Mouse (Mus musculus): Measurements from ENCODE around the gene Ankrd34a. TPM values are rescaled to one million over a fixed set of nuclear protein-coding genes. Genes with fewer than 3 reads are reported as not detected.

The Ankrd34a gene
- polyA plus RNA-seq, 1 experiment from 2014 or later, result 2.2 TPM

DNA sequence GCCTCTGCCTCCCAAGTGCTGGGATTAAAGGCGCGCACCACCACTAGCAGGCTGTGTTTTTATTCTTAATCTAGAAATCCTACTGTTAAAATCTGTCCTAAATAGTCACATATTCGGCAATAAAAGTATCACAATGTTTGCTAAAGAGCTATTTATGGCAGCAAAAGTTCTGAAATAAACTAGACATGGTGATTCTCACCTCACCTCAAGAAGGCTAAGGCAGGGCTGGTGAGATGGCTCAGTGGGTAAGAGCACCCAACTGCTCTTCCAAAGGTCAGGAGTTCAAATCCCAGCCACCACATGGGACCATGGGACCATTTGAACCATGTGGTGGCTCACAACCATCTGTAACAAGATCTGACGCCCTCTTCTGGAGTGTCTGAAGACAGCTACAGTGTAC lies 5.8 kb upstream of the Ankrd34a start:
- H3K9ac ChIP-seq, result no peak overlapping the region
- H3K9me3 ChIP-seq, result no peaks in the 10 kb centered on the region
- H3K36me3 ChIP-seq, result no peaks in the 10 kb centered on the region
- peaks cover 9% of the 10 kb centered on the region for H3K27me3 ChIP-seq
- ATAC-seq (ENCODE audit: borderline replicate concordance, extremely low read depth, low FRiP score, low TSS enrichment), result no peak
- H3K4me3 ChIP-seq, result no peak overlapping the region
- no peak overlapping the region for H3K27ac ChIP-seq
- 79% methylated on average over 4 of the region's 4 CpGs for WGBS
- H3K4me2 ChIP-seq, result no peak overlapping the region
- peaks cover 15% of the 10 kb centered on the region for H3K4me1 ChIP-seq

DNA sequence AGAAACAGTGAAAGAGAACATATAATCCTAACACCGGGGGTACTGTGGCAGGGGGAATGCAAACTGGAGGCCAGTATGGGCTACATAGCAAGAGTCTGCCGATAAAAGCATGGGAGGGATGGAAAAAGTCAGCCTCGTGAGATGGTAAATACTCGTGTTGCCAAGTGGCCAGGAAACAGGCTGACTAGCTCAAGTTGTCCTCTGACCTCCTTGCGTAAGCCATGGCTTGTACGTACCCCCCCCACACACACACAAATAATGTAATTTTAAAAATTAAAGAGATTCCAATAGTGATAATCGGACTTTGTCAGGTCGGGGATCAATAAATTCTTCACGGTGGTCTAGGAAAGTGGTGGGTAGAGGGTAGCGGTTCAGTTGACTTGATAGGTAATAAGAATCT lies 3.1 kb upstream of the Ankrd34a start:
- ATAC-seq (ENCODE audit: borderline replicate concordance, extremely low read depth, low FRiP score, low TSS enrichment), result no peak
- no peaks in the 10 kb centered on the region for H3K9me3 ChIP-seq
- peak overlapping the region; percentile 66 for H3K4me2 ChIP-seq
- H3K27me3 ChIP-seq, result peaks cover 34% of the 10 kb centered on the region
- no peaks in the 10 kb centered on the region for H3K36me3 ChIP-seq
- H3K27ac ChIP-seq, result peak overlapping the region; percentile 83; the same call in 1 of the 2 replicates
- peaks cover 40% of the 10 kb centered on the region for H3K4me1 ChIP-seq
- H3K4me3 ChIP-seq, result peak overlapping the region; percentile 70
- H3K9ac ChIP-seq, result peak overlapping the region; percentile 71
- 0% methylated on average over 10 of the region's 10 CpGs for WGBS

DNA sequence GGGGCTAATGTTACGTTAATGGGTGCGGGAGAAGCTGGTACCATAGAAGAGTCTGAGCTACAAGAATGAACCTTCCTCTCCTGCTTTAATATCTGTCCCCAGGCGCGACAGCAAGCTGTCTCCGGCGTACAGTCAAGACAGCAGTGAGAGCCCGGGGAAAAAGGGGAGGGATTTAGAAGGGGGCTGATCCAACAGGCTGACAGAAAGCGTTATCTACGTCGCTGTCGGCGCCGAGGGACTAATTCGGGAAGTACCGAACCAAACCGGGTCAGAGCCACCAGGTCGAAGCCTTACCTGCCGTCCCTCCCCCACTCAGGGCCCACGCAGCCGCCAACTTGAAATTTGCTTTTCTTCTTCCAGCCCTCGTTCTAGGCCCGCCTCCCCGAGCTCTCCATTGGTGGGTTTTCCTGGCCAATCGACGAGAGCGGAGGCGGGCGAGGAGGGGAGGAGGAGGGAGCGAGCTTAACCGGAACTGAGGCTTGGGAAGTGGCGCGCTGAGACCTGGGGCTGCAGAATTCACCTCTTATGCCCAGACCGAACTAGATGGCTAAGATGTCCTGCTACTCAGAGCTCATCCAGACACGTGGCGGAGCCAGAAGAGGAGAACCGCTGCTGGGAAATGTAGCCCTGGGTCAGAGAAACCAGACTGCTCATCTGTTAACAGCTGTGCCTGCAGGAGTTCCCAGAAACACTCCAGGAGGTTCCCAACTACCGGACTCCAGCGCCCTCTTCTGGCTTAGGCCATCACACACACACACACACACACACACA lies 2.5 kb upstream of the Ankrd34a start, which contains the start of gene Polr3gl:
Gene Polr3gl (minus strand): TSS at position 392 of the 771 bp plus-strand sequence.
- H3K9me3 ChIP-seq, result no peaks in the 10 kb centered on the region
- H3K4me1 ChIP-seq, result peaks cover 40% of the 10 kb centered on the region
- ATAC-seq (ENCODE audit: borderline replicate concordance, extremely low read depth, low FRiP score, low TSS enrichment), result peak; percentile 89
- H3K27ac ChIP-seq, result peak within 1 kb of the TSS; percentile 83
- no peaks in the 10 kb centered on the region for H3K36me3 ChIP-seq
- under 1% methylated on average over 38 of the region's 38 CpGs for WGBS
- H3K4me2 ChIP-seq, result peak within 1 kb of the TSS; percentile 66
- peaks cover 39% of the 10 kb centered on the region for H3K27me3 ChIP-seq
- peak within 1 kb of the TSS; percentile 70 for H3K4me3 ChIP-seq
- H3K9ac ChIP-seq, result peak within 1 kb of the TSS; percentile 71

DNA sequence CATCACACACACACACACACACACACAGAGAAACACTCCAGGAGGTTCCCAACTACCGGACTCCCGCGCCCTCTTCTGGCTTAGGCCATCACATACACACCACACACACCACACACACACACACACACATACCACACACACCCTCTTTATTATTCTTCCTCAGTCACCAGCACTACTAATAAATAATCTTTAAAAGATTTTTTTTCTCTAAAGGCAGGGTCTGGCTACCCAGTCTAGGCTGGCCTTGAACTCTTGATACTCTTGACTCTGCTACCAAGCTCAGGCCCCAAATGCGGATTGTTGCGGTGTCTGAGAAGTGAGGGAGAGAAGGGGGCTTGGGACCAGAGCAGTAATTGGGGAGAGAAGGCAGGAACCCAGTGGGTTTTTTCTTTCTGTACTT lies 1.6 kb upstream of the Ankrd34a start:
- WGBS, result 76% methylated on average over 5 of the region's 5 CpGs
- Histone ChIP-seq H3K4me3 (no peak overlapping the region), H3K9ac (no peak overlapping the region), H3K27ac (no peak overlapping the region), H3K27me3 (peaks cover 44% of the 10 kb centered on the region), H3K36me3 (no peaks in the 10 kb centered on the region), H3K4me1 (peaks cover 40% of the 10 kb centered on the region), H3K9me3 (no peaks in the 10 kb centered on the region), H3K4me2 (no peak overlapping the region)
- no peak for ATAC-seq (ENCODE audit: borderline replicate concordance, extremely low read depth, low FRiP score, low TSS enrichment)

DNA sequence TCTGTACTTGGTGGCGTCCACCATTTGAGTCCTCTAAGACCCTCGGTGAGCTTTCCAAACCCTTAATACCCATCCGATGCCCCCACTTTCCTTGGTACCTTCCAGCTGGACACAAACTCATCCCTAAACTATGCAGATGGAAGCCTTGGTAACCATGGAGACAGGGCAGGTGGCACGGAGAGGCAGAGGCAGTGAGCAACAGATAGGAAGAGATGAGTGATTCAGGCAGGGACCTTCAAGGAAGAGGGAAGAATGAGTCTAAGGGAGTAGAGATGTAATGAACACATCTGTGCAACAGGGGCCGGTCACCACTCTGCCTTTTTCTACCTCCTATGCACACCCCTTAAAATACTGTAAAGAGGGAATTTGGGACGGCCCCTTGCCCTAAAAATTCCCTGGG lies 775 bp upstream of the Ankrd34a start:
- Histone ChIP-seq H3K27me3 (peaks cover 44% of the 10 kb centered on the region), H3K36me3 (no peaks in the 10 kb centered on the region), H3K4me3 (peak overlapping the region; percentile 46; the same call in 1 of the 2 replicates), H3K27ac (no peak overlapping the region), H3K4me2 (peak overlapping the region; percentile 96), H3K9me3 (no peaks in the 10 kb centered on the region), H3K4me1 (peaks cover 47% of the 10 kb centered on the region), H3K9ac (no peak overlapping the region)
- ATAC-seq (ENCODE audit: borderline replicate concordance, extremely low read depth, low FRiP score, low TSS enrichment), result no peak
- WGBS, result 25% methylated on average over 6 of the region's 6 CpGs

DNA sequence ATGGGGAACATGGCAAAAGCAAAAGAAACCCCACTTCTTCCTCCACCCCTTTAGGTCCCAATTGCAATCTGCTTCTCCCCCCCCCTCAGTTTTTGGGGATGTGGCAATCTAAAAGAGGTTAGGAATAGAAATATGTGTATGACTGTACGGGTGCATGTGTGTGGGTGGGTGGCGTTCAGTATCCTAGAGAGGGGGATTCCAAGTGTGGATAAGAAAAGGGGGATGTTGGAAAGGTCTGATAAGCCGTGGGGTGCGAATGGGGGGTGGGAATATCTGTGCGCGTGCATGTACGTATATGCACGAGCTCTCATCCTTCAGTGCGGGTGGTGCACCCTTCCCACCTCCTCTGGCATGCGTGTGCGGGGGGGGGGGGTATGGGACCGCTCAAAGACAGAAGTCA lies 419 bp downstream of the Ankrd34a start:
- H3K9me3 ChIP-seq, result no peaks in the 10 kb centered on the region
- peaks cover 48% of the 10 kb centered on the region for H3K4me1 ChIP-seq
- 2% methylated on average over 10 of the region's 12 CpGs for WGBS

DNA sequence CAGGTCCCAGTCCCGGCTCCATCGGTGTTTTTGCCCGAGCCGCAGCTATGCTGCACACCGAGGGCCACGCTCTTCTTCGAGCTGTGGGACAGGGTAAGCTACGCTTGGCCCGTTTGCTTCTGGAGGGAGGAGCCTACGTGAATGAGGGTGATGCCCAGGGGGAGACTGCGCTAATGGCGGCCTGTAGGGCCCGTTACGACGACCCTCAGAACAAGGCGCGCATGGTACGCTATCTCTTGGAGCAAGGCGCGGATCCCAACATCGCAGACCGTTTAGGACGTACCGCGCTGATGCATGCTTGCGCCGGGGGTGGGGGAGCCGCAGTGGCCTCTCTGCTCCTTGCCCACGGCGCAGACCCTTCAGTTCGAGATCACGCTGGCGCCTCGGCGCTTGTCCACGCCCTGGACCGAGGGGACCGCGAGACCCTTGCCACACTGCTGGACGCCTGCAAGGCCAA lies 1.0 kb downstream of the Ankrd34a start:
- peak overlapping the region; percentile 70 for H3K27ac ChIP-seq
- peak overlapping the region; percentile 46 for H3K4me3 ChIP-seq
- no peak for ATAC-seq (ENCODE audit: borderline replicate concordance, extremely low read depth, low FRiP score, low TSS enrichment)
- H3K4me2 ChIP-seq, result peak overlapping the region; percentile 96
- H3K27me3 ChIP-seq, result peaks cover 44% of the 10 kb centered on the region
- H3K9me3 ChIP-seq, result no peaks in the 10 kb centered on the region
- WGBS, result under 1% methylated on average over 40 of the region's 40 CpGs
- H3K4me1 ChIP-seq, result peaks cover 44% of the 10 kb centered on the region
- no peaks in the 10 kb centered on the region for H3K36me3 ChIP-seq
- H3K9ac ChIP-seq, result peak overlapping the region; percentile 50

More for the DNA sequence above, 419 bp downstream of the Ankrd34a start:
- Histone ChIP-seq H3K9ac (peak overlapping the region; percentile 50), H3K27me3 (peaks cover 44% of the 10 kb centered on the region), H3K36me3 (no peaks in the 10 kb centered on the region), H3K4me3 (peak overlapping the region; percentile 46), H3K4me2 (peak overlapping the region; percentile 96), H3K27ac (no peak overlapping the region)
- ATAC-seq (ENCODE audit: borderline replicate concordance, extremely low read depth, low FRiP score, low TSS enrichment), result no peak

DNA sequence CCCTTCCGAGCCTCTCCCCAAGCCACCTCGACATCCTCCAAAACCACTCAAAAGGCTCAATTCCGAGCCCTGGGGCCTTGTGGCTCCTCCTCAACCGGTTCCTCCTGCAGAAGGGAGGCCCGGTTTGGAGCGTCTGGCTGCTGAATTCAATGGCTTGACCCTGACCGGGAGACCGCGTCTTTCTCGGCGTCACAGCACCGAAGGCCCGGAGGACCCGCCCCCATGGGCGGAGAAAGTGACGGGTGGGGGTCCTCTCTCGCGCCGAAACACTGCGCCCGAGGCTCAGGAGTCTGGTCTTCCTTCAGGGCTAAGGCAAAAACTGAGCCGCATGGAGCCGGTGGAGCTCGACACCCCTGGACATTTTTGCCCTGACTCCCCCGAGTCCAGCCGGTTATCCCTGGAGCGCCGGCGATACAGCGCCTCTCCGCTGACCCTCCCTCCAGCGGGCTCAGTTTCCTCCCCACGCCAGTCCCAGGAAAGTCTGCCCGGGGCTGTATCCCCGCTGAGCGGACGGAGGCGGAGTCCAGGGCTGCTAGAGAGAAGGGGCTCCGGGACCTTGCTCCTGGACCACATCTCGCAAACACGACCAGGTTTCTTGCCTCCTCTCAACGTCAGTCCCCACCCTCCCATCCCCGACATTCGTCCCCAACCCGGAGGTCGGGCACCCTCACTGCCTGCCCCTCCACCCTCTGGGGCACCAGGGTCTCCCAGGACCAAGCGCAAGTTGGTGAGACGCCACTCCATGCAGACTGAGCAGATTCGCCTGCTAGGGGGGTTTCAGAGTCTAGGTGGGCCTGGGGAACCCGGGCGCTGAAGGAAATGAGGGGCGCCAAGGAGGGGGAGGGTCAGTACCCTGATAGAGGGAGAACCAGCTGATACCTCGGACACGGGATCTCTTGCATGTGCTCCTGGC lies 2.0 kb downstream of the Ankrd34a start:
- Histone ChIP-seq H3K27ac (peak overlapping the region; percentile 70), H3K9me3 (no peaks in the 10 kb centered on the region), H3K27me3 (peaks cover 44% of the 10 kb centered on the region), H3K9ac (peak overlapping the region; percentile 50), H3K4me2 (peak overlapping the region; percentile 96), H3K4me1 (peaks cover 44% of the 10 kb centered on the region), H3K4me3 (peak overlapping the region; percentile 46), H3K36me3 (no peaks in the 10 kb centered on the region)
- ATAC-seq (ENCODE audit: borderline replicate concordance, extremely low read depth, low FRiP score, low TSS enrichment), result peak; percentile 5; the same call in 1 of the 2 replicates
- WGBS, result 3% methylated on average over 54 of the region's 54 CpGs

DNA sequence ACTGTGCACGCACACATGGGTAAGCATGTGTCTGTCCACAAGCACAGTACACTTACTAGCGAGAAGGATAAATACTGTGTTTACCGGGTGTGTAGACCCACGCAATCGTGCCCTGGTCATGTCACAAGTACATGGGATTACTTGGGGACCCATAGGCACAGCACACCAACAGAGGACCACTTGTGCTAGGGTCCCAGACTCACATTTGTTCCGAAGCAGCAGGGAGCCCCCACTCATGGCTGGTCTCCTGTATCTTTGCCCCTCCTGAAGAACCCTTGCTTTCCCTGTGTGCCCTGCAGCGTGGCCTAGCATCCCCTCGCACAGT lies 2.6 kb downstream of the Ankrd34a start:
- Histone ChIP-seq H3K27ac (no peak overlapping the region), H3K36me3 (no peaks in the 10 kb centered on the region), H3K4me2 (peak overlapping the region; percentile 96), H3K9ac (no peak overlapping the region), H3K27me3 (peaks cover 44% of the 10 kb centered on the region), H3K9me3 (no peaks in the 10 kb centered on the region), H3K4me3 (peak overlapping the region; percentile 46; the same call in 1 of the 2 replicates), H3K4me1 (peaks cover 47% of the 10 kb centered on the region)
- WGBS, result 52% methylated on average over 8 of the region's 8 CpGs
- no peak for ATAC-seq (ENCODE audit: borderline replicate concordance, extremely low read depth, low FRiP score, low TSS enrichment)

DNA sequence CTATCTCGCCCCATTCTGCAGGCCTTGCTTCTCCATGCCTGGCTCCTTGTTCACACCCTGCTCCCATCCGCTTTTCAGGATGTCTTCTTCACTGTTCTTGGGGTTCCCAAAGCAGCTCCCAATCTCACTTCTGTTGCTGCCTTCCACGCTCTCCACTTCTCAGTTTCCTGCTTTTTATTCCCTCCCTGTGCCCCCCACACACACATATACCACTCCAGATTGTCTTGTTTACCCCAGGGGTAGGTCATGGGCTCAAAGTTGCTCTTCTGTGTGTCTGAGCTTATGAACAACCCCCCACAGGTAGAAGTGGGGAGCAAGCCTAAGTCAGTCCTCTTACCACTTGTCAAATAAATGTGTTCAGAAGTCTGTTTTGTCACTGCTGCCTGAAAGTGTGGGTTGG lies 3.0 kb downstream of the Ankrd34a start:
- Histone ChIP-seq H3K27me3 (peaks cover 44% of the 10 kb centered on the region), H3K9ac (no peak overlapping the region), H3K4me3 (no peak overlapping the region), H3K36me3 (no peaks in the 10 kb centered on the region), H3K4me2 (no peak overlapping the region), H3K9me3 (no peaks in the 10 kb centered on the region), H3K27ac (no peak overlapping the region), H3K4me1 (peaks cover 47% of the 10 kb centered on the region)
- WGBS, result 74% methylated on average over 3 of the region's 3 CpGs
- no peak for ATAC-seq (ENCODE audit: borderline replicate concordance, extremely low read depth, low FRiP score, low TSS enrichment)

DNA sequence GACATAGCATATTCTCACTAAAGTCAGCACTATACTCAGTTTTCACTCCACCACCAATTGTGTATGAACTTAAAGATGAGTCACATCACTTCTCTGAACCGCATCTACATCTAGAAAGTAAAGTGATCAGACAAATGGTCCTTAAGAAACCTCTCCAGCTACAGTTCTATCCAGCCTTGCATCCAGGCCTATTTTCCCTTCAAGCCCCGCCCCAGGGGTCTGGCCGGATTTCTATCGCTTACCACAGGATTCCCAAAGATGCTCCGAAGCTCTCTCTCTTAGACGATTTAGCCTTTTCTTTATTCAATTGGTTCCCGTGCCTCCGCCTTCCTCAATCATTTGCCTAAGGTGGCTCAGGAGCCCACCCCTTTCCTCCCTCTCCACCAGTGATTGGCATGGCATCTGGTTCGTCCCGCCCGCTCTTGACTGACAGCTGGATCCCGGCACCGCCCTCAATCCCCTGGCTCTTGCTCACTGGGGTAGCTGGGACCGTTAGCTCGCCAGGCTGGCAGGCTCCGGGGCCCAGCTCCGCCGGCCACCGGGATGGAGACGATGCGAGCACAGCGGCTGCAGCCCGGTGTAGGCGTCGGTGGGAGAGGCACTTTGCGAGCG lies 4.3 kb downstream of the Ankrd34a start, which contains the start of gene Lix1l:
Gene Lix1l (plus strand): TSS at position 511 of the 612 bp plus-strand sequence.
- peak; percentile 93 for ATAC-seq (ENCODE audit: borderline replicate concordance, extremely low read depth, low FRiP score, low TSS enrichment)
- peak within 1 kb of the TSS; percentile 74 for H3K4me2 ChIP-seq
- no peaks in the 10 kb centered on the region for H3K9me3 ChIP-seq
- H3K27me3 ChIP-seq, result peaks cover 35% of the 10 kb centered on the region
- whole genome bisulfite sequencing, result 2% methylated on average over 27 of the region's 27 CpGs
- peaks cover 44% of the 10 kb centered on the region for H3K4me1 ChIP-seq
- peak within 1 kb of the TSS; percentile 99 for H3K27ac ChIP-seq
- peak within 1 kb of the TSS; percentile 74 for H3K9ac ChIP-seq
- H3K36me3 ChIP-seq, result no peaks in the 10 kb centered on the region
- peak within 1 kb of the TSS; percentile 69 for H3K4me3 ChIP-seq

All from lung, embryonic 15.5 days (tissue).